Mouse (Mus musculus) testis, postnatal 10 days (tissue): ENCODE results near the gene Ifi205.
"Not testable (repeated sequence)": the region's sequence is repeated elsewhere in the genome, so short reads cannot be mapped to it uniquely, and the experiment has no call there.

Source experiments
- DNase-seq: peaks from one replicate; pipeline ENCODE4 v3.0.0; 2021; ENCODE audit warnings: low spot score

Gene Ifi205

GRCm38 (mm10) chr1:174031698-174032097 is at the start of gene Ifi205:
Gene Ifi205, minus strand, starts transcription at chr1:174031810.
- DNase-seq = no peak

DNA sequence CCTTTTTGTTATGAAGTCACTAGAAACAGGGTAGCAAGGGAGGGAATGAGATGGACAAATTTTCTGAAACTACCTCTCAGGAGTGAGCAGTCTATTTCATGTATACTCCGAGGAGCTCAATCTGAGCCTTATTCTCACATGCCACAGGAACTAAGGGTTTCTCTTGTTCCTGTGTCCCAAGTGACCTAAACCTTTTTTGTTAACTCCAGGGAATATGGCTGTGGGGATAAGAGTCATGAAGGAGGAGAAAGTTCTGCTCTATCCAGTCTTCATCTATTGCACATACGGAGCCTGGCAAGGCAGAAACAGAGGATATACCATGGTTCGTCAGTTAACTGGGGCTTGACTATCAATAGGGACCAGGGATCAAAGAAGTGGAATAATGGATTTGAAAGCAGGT is 34.7 kb upstream of the Ifi205 start, which contains the start of gene Olfr430:
Gene Olfr430 (plus strand): TSS at position 301 of the 400 bp plus-strand sequence.
- DNase-seq = no peak

DNA sequence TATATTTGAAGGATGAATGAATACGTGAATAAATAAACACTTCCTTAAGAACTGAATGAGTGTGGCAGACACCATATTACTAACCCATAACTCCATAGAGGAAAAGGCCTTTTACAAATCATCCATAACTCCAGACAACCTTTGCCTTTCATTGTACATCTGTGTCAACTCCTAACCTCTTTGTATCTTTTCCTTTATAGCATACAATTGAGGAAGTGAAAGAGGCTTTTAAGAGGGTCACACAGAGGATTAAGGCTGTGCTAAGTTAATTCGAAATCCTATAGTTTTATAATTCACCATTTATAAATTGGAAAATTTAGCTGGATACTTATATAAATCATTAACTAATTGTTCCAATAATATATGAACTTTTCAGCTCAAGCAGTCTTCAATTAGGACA is 23.6 kb upstream of the Ifi205 start:
- DNase-seq = no peak

DNA sequence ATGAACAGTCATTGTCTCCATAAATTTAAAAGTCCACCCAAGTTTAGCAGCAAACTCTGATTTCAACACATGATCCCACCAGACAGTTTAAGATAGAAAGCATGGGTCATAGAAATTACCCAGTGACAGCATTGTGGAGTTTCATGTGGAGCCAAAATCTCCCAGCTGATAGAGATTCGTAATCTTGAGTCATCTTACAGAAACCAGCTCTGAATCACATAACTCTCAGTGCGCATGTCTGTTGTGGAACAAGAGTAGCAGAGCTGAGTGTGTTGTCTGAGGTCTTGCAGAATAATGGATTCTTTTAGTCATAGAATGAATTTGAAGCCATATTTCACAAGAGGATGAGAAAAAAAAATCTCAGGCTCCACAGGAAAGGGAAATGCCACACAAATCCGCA is 21.4 kb upstream of the Ifi205 start:
- DNase-seq = no peak

- DNase-seq = no peak
Measured at GRCm38 (mm10) chr1:174051931-174052536, 20.4 kb upstream of the Ifi205 start.

GRCm38 (mm10) chr1:174051515-174051914 is 19.9 kb upstream of the Ifi205 start:
- DNase-seq = no peak

DNA sequence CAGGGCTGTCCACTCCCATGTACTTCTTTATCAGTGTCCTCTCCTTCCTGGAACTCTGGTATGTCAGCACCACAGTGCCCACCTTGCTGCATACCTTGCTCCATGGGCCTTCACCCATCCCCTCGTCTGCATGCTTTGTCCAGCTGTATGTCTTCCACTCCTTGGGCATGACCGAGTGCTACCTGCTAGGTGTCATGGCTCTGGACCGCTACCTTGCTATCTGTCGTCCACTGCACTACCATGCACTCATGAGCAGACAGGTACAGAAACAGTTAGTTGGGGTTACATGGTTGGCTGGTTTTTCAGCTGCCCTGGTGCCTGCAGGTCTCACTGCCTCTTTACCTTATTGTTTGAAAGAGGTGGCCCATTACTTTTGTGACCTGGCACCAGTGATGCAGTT is 18.9 kb upstream of the Ifi205 start:
- DNase-seq = no peak

DNA sequence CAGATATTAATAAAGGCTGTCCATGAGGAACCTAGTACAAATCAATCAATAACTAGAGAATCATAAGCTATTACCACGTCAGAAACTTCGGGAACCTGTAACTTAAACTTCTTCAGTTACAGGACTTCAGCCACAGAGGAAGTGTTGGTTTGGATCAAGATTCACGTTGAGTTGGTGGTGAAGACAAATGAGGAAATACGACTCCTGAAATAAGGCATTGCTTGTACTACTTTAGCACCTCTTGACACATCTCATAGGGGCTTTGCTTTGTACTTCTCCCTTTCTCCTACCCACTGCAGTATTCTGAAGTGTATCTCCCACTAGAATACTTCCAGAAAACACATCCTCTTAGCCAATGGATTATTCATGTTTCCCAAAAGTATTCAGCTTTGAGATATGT is 17.7 kb upstream of the Ifi205 start:
- DNase-seq = not testable (repeated sequence)

DNA sequence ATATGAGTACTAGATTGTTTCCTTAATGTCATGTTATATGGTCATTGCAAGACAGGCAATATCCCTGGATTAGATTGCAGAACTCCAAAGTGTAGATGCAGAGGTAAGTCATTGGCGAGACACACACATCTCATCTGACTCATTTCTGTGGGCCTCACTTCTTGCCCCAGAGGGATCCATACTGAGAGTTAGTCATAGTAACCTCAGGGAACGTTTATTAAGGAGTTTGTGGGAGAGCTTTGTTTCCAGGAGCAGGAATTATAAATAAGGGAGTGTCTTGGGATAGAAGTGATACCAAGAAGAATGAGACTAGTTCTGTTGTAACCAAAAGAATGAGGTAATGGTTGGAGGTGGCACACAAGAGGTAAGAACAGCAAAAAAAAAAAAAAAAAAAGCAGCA is 17.3 kb upstream of the Ifi205 start, which contains the start of gene Olfr432:
Gene Olfr432 (plus strand): TSS at position 313 of the 400 bp plus-strand sequence.
- DNase-seq = no peak

- DNase-seq = not testable (repeated sequence)
Measured at GRCm38 (mm10) chr1:174048227-174048626, 16.6 kb upstream of the Ifi205 start.

DNA sequence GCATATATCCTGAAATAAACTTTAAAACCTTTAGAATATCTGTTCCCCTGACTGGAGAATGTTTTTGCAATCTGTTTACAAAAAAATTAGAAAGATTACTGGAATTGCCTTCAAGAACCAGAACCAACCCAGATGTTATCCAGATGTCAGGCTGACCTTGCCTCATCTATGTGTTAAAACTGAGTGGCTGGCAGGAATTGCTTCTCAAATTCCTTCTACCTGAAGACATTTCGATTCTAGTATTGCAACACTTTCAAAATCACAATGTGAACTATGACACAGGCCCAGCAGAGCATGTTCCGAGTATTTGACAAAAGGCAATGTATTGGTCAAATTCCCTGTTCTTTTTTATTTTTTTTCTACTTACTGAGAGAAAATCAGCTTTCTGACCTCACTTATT is 12.8 kb upstream of the Ifi205 start:
- no peak for DNase-seq

DNA sequence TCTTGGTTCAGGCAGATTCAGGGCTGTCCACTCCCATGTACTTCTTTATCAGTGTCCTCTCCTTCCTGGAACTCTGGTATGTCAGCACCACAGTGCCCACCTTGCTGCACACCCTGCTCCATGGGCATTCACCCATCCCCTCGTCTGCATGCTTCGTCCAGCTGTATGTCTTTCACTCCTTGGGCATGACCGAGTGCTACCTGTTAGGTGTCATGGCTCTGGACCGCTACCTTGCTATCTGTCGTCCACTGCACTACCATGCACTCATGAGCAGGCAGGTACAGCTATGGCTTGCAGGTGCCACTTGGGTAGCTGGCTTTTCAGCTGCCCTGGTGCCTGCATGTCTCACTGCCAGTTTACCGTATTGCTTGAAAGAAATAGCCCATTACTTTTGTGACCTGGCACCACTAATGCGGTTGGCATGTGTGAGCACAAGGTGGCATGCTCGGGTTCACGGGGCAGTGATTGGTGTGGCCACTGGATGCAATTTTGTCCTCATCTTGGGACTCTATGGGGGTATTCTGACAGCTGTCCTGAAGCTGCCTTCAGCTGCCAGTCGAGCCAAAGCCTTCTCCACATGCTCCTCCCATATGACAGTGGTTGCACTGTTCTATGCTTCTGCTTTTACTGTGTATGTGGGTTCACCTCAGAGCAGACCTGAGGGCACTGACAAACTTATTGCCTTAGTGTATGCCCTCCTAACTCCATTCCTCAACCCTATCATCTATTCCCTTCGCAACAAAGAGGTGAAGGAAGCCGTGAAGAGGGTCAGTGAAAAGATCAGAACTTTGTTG is 10.7 kb upstream of the Ifi205 start:
- not testable (repeated sequence) for DNase-seq

- peak; percentile 63 for DNase-seq
Measured at GRCm38 (mm10) chr1:174040523-174041177, 9.0 kb upstream of the Ifi205 start, which contains the start of gene Olfr433. Gene Olfr433, plus strand, starts transcription at chr1:174040705.

- DNase-seq = no peak
Measured at GRCm38 (mm10) chr1:174038480-174038879, 6.9 kb upstream of the Ifi205 start.

- DNase-seq = no peak
Measured at GRCm38 (mm10) chr1:174035841-174036240, 4.2 kb upstream of the Ifi205 start.

DNA sequence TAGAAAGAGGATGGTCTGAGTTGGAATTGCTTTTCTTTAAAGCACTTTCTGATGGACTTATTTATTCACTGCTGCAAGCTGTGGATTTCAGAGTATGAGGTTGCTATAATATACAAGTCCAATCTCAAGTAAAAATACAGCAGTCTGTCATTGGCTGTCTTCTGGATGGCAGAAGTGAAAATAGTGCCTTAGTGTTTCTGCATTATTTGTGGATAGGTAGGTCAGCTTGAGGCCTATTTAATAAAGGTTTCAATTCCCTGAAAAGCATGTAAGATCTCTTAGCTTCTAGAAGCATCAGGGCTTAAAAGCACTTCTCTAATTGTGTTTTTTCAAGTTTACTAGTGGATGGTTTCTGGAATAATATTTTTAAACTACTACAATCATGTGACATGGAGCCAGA is 24.6 kb downstream of the Ifi205 start:
- not testable (repeated sequence) for DNase-seq

DNA sequence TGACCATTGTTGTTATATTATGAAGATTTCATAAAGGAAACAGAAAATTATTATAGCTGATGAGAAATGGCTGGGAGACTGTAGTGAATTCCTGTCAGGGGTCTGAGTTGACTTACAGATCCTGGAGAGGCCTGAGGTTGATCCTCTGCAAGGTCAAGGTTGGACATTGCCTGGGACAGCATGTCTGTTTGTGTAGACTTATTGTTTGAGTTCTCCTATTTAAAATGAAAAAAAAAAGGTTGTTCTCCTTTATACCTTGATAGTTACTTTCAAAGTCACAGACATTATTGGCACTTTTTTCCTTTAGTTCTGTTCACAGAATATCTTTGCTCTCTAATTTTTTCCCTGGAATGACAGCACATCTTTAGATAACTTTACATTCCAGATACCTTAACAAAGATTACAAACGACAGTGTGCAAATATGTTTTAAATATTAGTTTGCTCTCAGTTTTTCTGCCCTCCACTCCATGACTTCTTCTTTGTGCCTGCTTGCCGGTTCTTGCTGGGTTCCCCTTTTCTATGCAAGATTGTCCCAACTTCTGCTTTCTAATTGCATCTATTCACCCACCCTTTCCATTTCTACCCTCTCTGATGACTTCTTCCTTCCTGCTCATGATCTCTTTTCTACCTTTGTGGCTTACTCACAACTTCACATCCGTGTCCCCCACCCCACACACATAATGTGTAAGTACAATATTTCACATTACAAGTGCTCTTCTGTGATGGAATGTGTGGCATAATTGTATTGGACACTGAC is 27.1 kb downstream of the Ifi205 start:
- not testable (repeated sequence) for DNase-seq

- no peak for DNase-seq
Measured at GRCm38 (mm10) chr1:173995003-173995402, 36.6 kb downstream of the Ifi205 start.

GRCm38 (mm10) chr1:173982694-173983305 is 48.8 kb downstream of the Ifi205 start, which contains the start of gene Ifi202b:
Gene Ifi202b, minus strand, starts transcription at chr1:173982744.
- DNase-seq = not testable (repeated sequence)

DNA sequence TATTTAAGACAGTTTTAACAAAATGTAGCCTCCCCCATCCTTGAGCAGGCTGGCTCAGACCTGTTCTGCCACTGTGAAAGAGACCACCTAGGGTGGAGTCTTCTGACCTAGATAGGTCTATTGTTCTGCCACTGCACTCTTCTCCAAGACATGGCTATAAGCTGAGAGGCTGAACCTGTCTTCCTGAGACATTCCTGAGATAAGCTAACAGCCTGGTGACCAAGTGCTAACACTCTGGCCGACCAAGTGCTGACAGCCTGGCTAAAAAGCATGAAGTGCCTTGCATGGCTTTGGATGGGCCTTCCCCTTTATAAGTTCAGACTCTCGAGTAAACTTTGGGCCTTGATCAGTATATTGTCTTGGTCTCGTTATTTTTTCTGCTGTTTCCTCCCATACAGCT is 50.6 kb downstream of the Ifi205 start:
- not testable (repeated sequence) for DNase-seq

DNA sequence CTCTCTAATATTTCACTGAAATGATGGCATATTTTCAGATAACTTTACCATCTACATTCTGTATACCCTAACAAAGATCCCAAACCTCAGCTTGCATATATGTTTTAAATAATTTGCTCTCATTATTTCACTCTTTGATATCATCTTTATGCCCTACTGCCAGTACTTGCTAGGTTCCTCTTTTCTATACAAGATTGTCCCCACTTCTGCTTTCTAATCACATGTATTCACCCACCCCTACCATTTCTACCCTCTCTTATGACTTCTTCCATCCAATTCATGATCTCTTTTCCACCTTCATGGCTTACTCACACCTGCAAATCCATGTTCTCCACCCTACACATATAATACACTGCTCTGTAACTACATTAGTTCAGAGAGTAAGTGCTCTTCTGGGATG is 54.0 kb downstream of the Ifi205 start:
- no peak for DNase-seq
